Mouse (Mus musculus) forebrain, embryonic 12.5 days (tissue): ENCODE measurements around the gene Gm45140. TPM values are rescaled to one million over a fixed set of nuclear protein-coding genes. Genes with fewer than 3 reads are reported as not detected.
"Not testable (repeated sequence)": the region's sequence is repeated elsewhere in the genome, so short reads cannot be mapped to it uniquely, and the experiment has no call there.

Source experiments
- ATAC-seq: fragments of 200-750 bp; cut with Nextera tagmentation; 2 replicates; pipeline ENCODE4 v1.8.0; 2017; ENCODE audit warnings: moderate TSS enrichment; ENCODE audit not compliant: low FRiP score
- H3K27ac ChIP-seq: fragments of 300-500 bp; sonication (generic); 2 replicates; pipeline ENCODE4 v1.5.1; 2016; ENCODE audit warnings: mild to moderate bottlenecking
- H3K27me3 ChIP-seq: fragments of 300-500 bp; sonication (generic); 2 replicates; pipeline ENCODE4 v1.6.1; 2016; ENCODE audit warnings: mild to moderate bottlenecking
- H3K36me3 ChIP-seq: fragments of 300-500 bp; sonication (generic); replicated peaks from 2 replicates; pipeline ENCODE4 v1.6.1; 2016; ENCODE audit warnings: mild to moderate bottlenecking
- H3K4me1 ChIP-seq: fragments of 300-500 bp; sonication (generic); 2 replicates; pipeline ENCODE4 v1.6.1; 2016
- H3K4me2 ChIP-seq: fragments of 300-500 bp; sonication (generic); 2 replicates; pipeline ENCODE4 v1.6.1; 2016; ENCODE audit warnings: mild to moderate bottlenecking, moderate library complexity
- H3K4me3 ChIP-seq: fragments of 300-500 bp; sonication (generic); replicated peaks from 2 replicates; pipeline ENCODE4 v1.5.1; 2016; ENCODE audit warnings: mild to moderate bottlenecking
- H3K9ac ChIP-seq: fragments of 300-500 bp; sonication (generic); 2 replicates; pipeline ENCODE4 v1.6.1; 2016; ENCODE audit warnings: mild to moderate bottlenecking
- H3K9me3 ChIP-seq: fragments of 300-500 bp; sonication (generic); 2 replicates; pipeline ENCODE4 v1.6.1; 2016
- WGBS: fragments of 180-500 bp; shearing (Covaris S2); methylation state at CpG from one replicate; pipeline ENCODE4 v1.1.7; 2016; 5-methylcytosine and 5-hydroxymethylcytosine counted together
- polyA plus RNA-seq: library from polyadenylated mRNA; unstranded; fragments of >200 nt; fragmentation: Nextera tagmentation; extraction: Ambion mirVana; gene quantifications from 2 replicates; pipeline ENCODE4 v1.2.1, GENCODE M21; 2016

The Gm45140 gene
- polyA plus RNA-seq, 1 experiment from 2014 or later: 3.3 TPM

DNA sequence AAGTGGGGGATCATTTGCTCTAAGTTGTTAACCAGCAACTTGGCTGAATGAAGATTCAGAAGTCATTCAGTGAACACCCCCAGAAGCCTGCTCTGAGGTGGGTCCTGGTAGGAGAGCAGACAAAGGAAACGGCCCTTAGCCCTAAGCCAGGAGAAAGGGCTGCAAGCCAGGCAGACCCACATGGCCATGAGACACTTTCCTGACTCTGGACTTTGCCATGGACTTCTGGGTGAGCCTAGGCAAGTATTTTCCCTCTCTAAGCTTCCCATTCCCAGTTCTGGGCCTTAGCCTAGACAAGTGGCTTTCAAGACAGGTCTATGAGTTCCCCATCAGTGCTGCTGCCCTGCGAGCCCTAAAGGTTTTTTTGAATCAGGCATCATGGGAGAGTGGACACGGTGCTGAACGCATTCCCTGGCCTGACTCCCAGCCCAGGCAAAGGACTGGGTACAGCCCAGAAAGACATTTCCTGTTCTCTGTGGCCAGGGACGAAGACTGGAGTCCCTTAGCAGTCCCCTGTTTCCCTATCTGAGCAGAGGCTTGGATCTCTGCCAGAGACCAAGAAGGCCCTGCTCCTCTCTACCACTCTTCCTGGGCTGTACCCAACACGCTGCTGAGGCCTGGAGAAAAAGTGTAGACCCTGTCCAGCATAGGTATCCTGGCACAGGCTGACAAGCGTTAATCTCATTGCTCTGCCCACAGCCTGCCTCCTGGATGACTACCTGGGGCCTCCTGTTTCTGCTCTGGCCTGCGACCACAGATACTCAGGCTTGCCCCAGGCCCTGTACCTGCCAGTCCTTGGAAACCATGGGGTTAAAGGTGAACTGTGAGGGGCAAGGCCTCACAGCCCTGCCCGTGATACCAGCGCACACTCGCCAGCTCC is 57.1 kb downstream of the Gm45140 start:
- Histone ChIP-seq H3K36me3 (no peaks in the 10 kb centered on the region), H3K9ac (no peak overlapping the region), H3K27me3 (no peaks in the 10 kb centered on the region), H3K27ac (no peak overlapping the region), H3K9me3 (no peaks in the 10 kb centered on the region), H3K4me3 (no peak overlapping the region), H3K4me2 (no peak overlapping the region), H3K4me1 (no peaks in the 10 kb centered on the region)
- WGBS: 81% methylated on average over 11 of the region's 11 CpGs
- ATAC-seq: no peak

DNA sequence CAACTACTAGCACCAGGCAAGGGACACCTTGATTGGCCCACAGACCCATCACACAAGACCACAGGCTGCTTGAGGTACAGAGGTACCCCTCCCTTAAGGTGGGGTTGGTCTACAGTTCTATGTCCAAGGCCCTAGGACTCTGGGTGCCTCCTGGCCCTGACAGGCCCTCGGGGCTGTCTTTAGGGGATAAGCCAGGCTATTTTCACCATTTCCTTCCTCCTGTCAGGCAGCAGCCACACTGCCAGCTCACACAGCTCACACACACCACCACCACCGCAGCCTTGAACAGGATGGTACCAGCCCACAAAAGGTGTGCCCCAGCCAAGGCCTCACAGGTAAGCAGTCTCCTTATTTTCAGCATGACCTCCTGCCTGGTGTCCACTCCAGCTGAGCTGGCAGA is 57.8 kb downstream of the Gm45140 start, which contains the start of gene Gp9:
Gene Gp9, plus strand, starts transcription at position 231 of the 400 bp plus-strand sequence.
- Histone ChIP-seq H3K9me3 (no peaks in the 10 kb centered on the region), H3K4me2 (no peak within 1 kb of the TSS)
- WGBS: 79% methylated on average over 2 of the region's 2 CpGs

DNA sequence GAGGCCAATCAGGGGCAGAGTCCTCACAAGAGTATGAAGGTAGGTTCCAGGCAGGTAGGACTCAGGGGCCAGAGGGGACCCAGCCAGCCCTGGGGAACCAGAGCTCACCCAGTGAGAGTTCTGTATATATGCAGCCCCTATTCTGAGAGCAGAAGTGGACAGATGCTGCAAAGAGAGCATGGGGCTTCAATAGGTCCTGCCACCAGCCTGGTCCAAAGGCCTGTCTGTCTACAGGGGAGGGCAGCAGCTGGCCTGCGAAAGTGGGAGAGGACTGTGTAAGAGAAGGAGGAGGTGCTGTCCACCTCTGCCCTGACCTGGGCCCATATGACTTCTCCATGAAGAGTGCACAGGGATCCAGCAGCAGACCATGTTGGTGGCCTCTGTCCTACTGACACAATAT is 58.9 kb downstream of the Gm45140 start:
- H3K9me3 ChIP-seq: no peaks in the 10 kb centered on the region
- no peaks in the 10 kb centered on the region for H3K36me3 ChIP-seq
- no peak overlapping the region for H3K4me3 ChIP-seq
- 100% methylated on average over 1 of the region's 1 CpGs for WGBS
- H3K4me2 ChIP-seq: no peak overlapping the region
- H3K27ac ChIP-seq: no peak overlapping the region
- no peaks in the 10 kb centered on the region for H3K27me3 ChIP-seq
- no peak overlapping the region for H3K9ac ChIP-seq
- no peaks in the 10 kb centered on the region for H3K4me1 ChIP-seq
- no peak for ATAC-seq

More for the DNA sequence above, 57.8 kb downstream of the Gm45140 start, which contains the start of gene Gp9:
- no peak within 1 kb of the TSS for H3K27ac ChIP-seq
- no peaks in the 10 kb centered on the region for H3K27me3 ChIP-seq
- no peak for ATAC-seq
- H3K9ac ChIP-seq: no peak within 1 kb of the TSS
- H3K4me1 ChIP-seq: no peaks in the 10 kb centered on the region
- H3K36me3 ChIP-seq: no peaks in the 10 kb centered on the region
- no peak within 1 kb of the TSS for H3K4me3 ChIP-seq

DNA sequence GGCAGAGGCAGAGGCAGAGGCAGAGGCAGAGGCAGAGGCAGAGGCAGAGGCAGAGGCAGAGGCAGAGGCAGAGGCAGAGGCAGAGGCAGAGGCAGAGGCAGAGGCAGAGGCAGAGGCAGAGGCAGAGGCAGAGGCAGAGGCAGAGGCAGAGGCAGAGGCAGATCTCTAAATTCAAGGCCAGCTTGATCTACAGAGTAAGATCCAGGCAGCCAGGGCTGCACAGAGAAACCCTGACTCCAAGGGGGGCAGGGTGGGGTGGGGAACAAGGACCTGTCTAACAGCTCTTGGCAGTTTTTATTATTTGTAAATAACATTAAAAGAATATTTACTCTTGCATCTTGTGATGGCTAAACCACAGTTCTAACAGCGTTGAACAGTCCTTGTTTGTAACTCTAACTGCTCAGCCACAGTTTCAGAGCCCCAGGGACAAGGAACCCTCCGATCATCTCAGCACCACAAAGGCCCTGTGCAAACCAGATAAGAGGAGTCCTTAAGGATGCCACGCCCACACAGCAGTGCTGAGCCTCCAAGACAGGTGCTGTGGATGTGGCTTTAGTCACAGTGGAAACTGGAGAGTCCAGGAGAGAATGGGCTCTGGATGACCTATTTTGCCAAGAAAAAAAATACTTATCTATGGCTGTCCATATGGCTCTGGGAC is 59.9 kb downstream of the Gm45140 start:
- no peak overlapping the region for H3K4me2 ChIP-seq
- H3K9ac ChIP-seq: no peak overlapping the region
- H3K4me3 ChIP-seq: no peak overlapping the region
- H3K27me3 ChIP-seq: no peaks in the 10 kb centered on the region
- H3K9me3 ChIP-seq: no peaks in the 10 kb centered on the region
- no peaks in the 10 kb centered on the region for H3K36me3 ChIP-seq
- WGBS: 78% methylated on average over 3 of the region's 3 CpGs
- H3K4me1 ChIP-seq: no peaks in the 10 kb centered on the region
- ATAC-seq: no peak
- no peak overlapping the region for H3K27ac ChIP-seq

DNA sequence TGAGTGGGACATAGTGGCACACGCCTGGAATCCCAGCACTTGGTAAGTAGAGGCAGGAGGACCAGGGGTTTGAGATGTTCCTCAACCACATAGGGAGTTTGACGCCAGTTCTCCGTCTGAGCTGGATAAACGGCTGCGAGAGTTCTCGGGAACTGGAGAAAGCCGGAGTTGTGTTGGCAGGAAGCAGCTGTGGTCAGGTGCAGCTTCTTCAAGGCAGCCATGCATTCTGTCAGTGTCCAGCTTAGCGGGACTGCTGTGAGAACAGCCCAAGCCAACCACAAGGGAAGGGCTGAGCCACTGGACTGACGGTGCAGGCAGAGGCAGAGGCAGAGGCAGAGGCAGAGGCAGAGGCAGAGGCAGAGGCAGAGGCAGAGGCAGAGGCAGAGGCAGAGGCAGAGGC is 60.7 kb downstream of the Gm45140 start:
- Histone ChIP-seq H3K4me1 (no peaks in the 10 kb centered on the region), H3K27me3 (no peaks in the 10 kb centered on the region), H3K4me2 (no peak overlapping the region), H3K36me3 (no peaks in the 10 kb centered on the region), H3K9me3 (no peaks in the 10 kb centered on the region), H3K27ac (no peak overlapping the region), H3K4me3 (no peak overlapping the region), H3K9ac (no peak overlapping the region)
- 85% methylated on average over 9 of the region's 9 CpGs for WGBS
- no peak for ATAC-seq

DNA sequence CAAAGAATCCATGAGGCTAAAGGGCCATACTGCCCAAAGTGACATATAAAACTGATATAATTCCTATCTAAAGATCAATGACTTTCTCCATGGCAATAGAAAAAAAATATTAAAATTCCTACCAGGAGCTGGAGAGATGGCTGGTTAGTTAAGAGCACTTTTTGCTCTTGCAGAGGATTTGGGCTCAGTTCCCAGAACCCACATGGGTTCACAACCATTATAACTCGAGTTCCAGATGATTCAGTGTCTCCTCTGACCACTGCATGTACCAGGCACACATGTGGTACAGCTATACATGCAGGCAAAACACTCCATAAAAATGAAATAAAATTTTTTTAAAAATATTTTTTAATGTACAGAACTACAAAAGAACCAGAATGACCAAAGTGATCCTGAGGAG is 61.1 kb downstream of the Gm45140 start:
- Histone ChIP-seq H3K36me3 (no peaks in the 10 kb centered on the region), H3K9me3 (no peaks in the 10 kb centered on the region), H3K4me2 (no peak overlapping the region), H3K27ac (no peak overlapping the region), H3K4me1 (no peaks in the 10 kb centered on the region), H3K27me3 (no peaks in the 10 kb centered on the region), H3K9ac (no peak overlapping the region), H3K4me3 (no peak overlapping the region)
- 49% methylated on average over 1 of the region's 1 CpGs for WGBS
- no peak for ATAC-seq

DNA sequence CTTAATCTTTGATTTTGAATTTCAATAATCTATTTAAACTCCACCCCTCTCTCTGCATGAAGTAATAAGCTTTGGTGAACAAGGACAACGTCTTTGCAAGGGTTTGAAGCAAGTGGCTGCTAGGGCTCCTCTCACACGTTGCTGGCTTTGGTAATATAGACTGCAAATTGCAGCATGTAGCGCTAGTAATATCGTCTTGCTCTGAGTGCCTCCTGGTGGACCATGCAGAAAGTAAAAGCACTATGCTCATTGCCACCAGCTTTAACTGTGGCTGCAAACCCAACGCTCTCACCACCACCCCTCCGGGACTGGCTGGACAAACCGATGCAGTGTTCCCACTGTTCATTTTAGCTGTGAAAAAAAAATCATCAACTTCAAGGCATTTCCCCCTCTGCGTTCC is 65.0 kb downstream of the Gm45140 start:
- Histone ChIP-seq H3K36me3 (no peaks in the 10 kb centered on the region), H3K4me1 (no peaks in the 10 kb centered on the region), H3K4me3 (no peak overlapping the region), H3K9ac (no peak overlapping the region), H3K9me3 (no peaks in the 10 kb centered on the region), H3K4me2 (no peak overlapping the region), H3K27ac (no peak overlapping the region), H3K27me3 (no peaks in the 10 kb centered on the region)
- 62% methylated on average over 8 of the region's 8 CpGs for WGBS
- ATAC-seq: no peak

DNA sequence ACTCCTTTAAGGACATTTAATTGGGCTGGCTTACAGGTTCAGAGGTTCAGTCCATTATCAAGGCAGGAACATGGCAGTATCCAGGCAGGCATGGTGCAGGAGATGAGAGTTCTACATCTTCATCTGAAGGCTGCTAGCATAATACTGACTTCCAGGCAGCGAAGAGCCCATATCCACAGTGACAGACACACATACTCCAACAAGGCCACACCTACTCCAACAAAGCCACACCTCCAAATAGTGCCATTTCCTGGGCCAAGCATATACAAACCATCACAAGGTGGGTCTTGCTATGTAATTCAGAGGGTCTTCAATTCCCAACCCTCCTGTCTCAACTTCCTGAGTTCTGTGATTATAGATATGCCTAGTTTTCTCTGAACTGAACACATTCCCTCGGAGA is 71.3 kb downstream of the Gm45140 start:
- not testable (repeated sequence) for H3K4me1 ChIP-seq, H3K4me2 ChIP-seq, H3K9ac ChIP-seq, H3K27me3 ChIP-seq, H3K27ac ChIP-seq, ATAC-seq, H3K9me3 ChIP-seq, H3K4me3 ChIP-seq, H3K36me3 ChIP-seq
- 91% methylated on average over 2 of the region's 2 CpGs for WGBS

DNA sequence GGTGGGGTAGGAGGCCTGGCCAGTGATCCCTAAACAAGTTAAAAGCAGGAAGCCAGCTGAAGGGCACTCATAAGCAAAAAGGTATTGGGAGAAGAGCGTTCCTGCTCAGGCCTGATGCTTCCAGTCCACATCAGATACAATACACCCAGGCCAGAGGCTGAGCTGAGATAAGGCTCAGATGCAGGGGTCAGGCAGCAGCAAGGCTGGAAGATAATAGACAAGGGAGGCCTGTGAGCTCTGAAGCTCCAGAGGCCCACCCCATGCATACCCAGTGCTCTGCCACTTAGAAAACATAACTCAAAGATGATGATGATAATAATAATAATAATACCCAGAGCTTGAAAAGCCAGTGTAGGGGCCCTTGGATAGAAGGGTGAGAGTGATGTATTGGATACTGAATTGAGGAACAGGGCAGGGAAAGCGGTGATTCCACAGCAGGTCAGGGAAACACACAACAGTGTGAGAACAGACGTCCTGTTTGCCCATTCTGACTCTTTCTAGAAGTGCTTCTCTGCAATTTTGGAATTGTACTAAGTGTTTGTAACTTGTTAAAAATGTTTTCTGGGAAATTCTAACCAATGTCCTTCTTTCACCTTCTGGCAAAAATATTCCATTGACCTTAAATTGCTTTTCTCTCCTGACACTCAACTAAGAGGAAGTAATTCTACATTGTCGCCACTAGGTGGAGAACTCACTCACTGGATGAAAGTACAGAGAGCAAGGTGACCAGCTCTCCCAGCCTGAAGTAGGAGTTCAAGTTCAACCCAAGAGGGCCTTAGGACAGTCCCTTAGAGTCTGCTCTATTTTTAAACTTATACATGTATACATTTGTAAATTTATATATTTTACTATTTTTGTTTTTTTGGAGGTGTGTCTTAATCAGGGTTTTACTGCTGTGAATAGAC is 72.0 kb downstream of the Gm45140 start:
- Histone ChIP-seq H3K4me3 (no peak overlapping the region), H3K4me1 (no peaks in the 10 kb centered on the region), H3K27ac (no peak overlapping the region), H3K9me3 (no peaks in the 10 kb centered on the region), H3K4me2 (no peak overlapping the region), H3K9ac (no peak overlapping the region), H3K27me3 (no peaks in the 10 kb centered on the region), H3K36me3 (no peaks in the 10 kb centered on the region)
- no peak for ATAC-seq
- WGBS: 69% methylated on average over 4 of the region's 4 CpGs

DNA sequence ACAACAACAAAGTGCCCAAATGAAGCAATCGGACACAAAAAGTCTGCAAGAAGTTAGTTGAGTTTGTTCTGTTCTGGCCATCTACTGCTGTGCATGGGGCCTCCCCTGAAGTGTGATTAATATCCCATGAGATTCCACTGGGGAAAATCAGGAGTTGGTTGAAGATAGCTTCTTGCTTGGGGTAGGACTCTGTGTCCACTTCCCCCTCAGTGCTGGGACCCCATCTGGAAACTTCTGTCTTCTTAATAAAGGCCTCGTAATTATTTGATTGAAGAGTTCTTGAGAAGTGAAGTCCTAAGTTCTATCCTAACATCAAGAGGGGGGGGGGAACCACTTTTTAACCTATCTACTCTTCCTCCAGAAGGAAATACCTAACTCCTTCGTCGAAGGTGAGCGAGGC is 73.4 kb downstream of the Gm45140 start:
- Histone ChIP-seq H3K27ac (no peak overlapping the region), H3K4me3 (no peak overlapping the region), H3K9me3 (no peaks in the 10 kb centered on the region), H3K4me2 (no peak overlapping the region), H3K36me3 (no peaks in the 10 kb centered on the region), H3K27me3 (no peaks in the 10 kb centered on the region), H3K9ac (no peak overlapping the region), H3K4me1 (no peaks in the 10 kb centered on the region)
- ATAC-seq: no peak
- whole genome bisulfite sequencing: 87% methylated on average over 5 of the region's 5 CpGs

DNA sequence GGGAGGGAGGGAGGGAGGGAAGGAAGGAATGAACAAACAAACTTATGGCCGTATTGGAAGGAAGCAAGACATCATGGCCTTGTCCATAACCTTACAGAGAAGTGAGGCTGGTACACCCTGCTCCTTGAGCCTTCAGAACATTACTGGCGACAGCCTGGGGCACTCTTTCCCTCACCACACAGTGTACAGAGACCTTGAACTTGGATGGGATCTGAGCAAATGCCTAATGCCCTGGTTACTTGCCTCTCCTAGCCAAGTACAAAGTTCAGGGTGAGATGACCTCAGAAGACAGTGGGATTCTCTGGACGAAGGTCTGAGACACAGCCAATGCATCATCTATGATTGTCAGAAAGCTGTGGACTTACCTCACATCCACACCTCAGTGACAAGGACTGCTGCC is 75.7 kb downstream of the Gm45140 start:
- Histone ChIP-seq H3K9ac (no peak overlapping the region), H3K4me2 (no peak overlapping the region), H3K4me3 (no peak overlapping the region), H3K36me3 (no peaks in the 10 kb centered on the region), H3K27me3 (no peaks in the 10 kb centered on the region), H3K4me1 (no peaks in the 10 kb centered on the region), H3K27ac (no peak overlapping the region), H3K9me3 (no peaks in the 10 kb centered on the region)
- ATAC-seq: no peak
- 80% methylated on average over 3 of the region's 3 CpGs for WGBS

DNA sequence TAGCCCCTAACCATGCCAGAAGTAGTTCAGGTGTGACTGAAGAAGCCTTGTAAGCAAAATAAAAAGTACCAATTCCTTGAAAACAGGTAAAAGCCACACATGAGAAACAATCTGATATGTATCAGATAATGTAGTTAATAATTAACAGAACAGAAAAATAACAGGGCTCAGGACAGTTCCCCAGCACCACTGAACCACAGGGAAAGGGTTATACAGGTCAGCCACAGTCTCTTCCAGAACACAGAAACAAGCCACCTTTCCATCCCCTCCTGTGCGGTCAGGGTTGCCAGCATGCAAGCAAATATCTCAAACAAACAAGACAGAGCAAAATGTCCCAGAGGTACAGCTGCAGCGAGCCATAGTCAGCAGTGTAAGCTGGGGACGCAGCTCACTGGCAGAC is 76.2 kb downstream of the Gm45140 start:
- Histone ChIP-seq H3K9me3 (no peaks in the 10 kb centered on the region), H3K27me3 (no peaks in the 10 kb centered on the region), H3K9ac (no peak overlapping the region), H3K27ac (no peak overlapping the region), H3K4me2 (no peak overlapping the region), H3K36me3 (no peaks in the 10 kb centered on the region), H3K4me1 (no peaks in the 10 kb centered on the region), H3K4me3 (no peak overlapping the region)
- WGBS: 75% methylated on average over 3 of the region's 3 CpGs
- no peak for ATAC-seq
